Mouse (Mus musculus): ENCODE measurements around the gene Pip4k2a.

DNA sequence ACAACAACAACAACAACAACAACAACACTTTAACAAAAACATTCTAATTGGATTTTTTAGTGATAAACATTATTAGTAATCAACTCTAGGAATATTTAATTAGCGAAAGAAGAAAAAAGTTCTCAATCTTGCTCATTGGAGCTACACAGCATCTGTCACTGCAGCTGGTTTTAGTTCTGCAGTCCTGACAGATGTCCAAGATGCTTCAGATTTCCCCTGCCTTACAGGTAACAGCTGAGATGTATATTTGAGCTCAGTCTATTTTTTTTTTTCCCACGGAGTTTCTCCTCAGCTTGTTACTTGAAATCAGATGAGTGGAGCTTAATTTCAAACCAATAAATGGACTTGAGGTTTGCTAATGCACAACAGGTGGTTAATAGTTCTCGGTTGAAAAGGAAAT, 124.5 kb downstream of the Pip4k2a start:
- TF ChIP-seq POLR2A (IDR thresholded peaks at IDR 0.05; ENCODE audit: low read depth, low read length), result no peak
- TF ChIP-seq ZKSCAN1 (IDR thresholded peaks at IDR 0.05; ENCODE audit: borderline replicate concordance, low read depth, low read length), result no peak
- no peak for TF ChIP-seq CTCF (conservative IDR thresholded peaks at IDR 0.05 in 1 of 2, IDR thresholded peaks at IDR 0.05 in 1 of 2; ENCODE audit: low read depth in 2 of 2, low read length in 2 of 2)
- TF ChIP-seq ETS1 (conservative IDR thresholded peaks at IDR 0.05; ENCODE audit: low read depth, low read length), result peak; percentile 37; the same call in 1 of the 2 replicates
- no peak for TF ChIP-seq HCFC1 (IDR thresholded peaks at IDR 0.05; ENCODE audit: low read depth, low read length)
- no peak for TF ChIP-seq SIN3A (IDR thresholded peaks at IDR 0.05; ENCODE audit: low read length)
- TF ChIP-seq MYC (IDR thresholded peaks at IDR 0.05; ENCODE audit: low read depth, low read length), result no peak
- TF ChIP-seq RAD21 (IDR thresholded peaks at IDR 0.05; ENCODE audit: low read depth, low read length), result no peak
- no peak for TF ChIP-seq POLR2AphosphoS2 (IDR thresholded peaks at IDR 0.05; ENCODE audit: low read depth, low read length)
- TF ChIP-seq ELF1 (IDR thresholded peaks at IDR 0.05; ENCODE audit: low read depth, low read length), result no peak
- no peak for TF ChIP-seq MAX (IDR thresholded peaks at IDR 0.05; ENCODE audit: low read length)

Measured in CH12.LX (cell line).